Mouse (Mus musculus) neural tube, embryonic 14.5 days (tissue): ENCODE data around the gene Akip1. TPM values are rescaled to one million over a fixed set of nuclear protein-coding genes. Genes with fewer than 3 reads are reported as not detected.

Experiments
- ATAC-seq: fragments of 200-750 bp; cut with Nextera tagmentation; 2 replicates; pipeline ENCODE4 v1.8.0; 2017; ENCODE audit warnings: low read depth, mild to moderate bottlenecking, moderate TSS enrichment, moderate library complexity
- H3K27ac ChIP-seq: fragments of 300-500 bp; sonication (generic); 2 replicates; pipeline ENCODE4 v1.5.1; 2014; ENCODE audit warnings: low read depth, mild to moderate bottlenecking, control low read depth, low read length, moderate library complexity, mixed read lengths
- H3K27me3 ChIP-seq: fragments of 300-500 bp; sonication (generic); 2 replicates; pipeline ENCODE4 v1.6.1; 2014; ENCODE audit warnings: low read length; ENCODE audit not compliant: control insufficient read depth, insufficient read depth
- H3K36me3 ChIP-seq: fragments of 300-500 bp; sonication (generic); 2 replicates; pipeline ENCODE4 v1.6.1; 2014; ENCODE audit warnings: low read length, mixed read lengths; ENCODE audit not compliant: control insufficient read depth, insufficient read depth
- H3K4me1 ChIP-seq: fragments of 300-500 bp; sonication (generic); 2 replicates; pipeline ENCODE4 v1.6.1; 2014; ENCODE audit warnings: low read length; ENCODE audit not compliant: control insufficient read depth, insufficient read depth
- H3K4me2 ChIP-seq: fragments of 300-500 bp; sonication (generic); 2 replicates; pipeline ENCODE4 v1.6.1; 2014; ENCODE audit warnings: mild to moderate bottlenecking, low read depth, low read length, control low read depth
- H3K4me3 ChIP-seq: fragments of 300-500 bp; sonication (generic); 2 replicates; pipeline ENCODE4 v1.5.1; 2014; ENCODE audit warnings: low read depth, low read length, control low read depth, mixed read lengths
- H3K9ac ChIP-seq: fragments of 300-500 bp; sonication (generic); replicated peaks from 2 replicates; pipeline ENCODE4 v1.6.1; 2014; ENCODE audit warnings: low read depth, mild to moderate bottlenecking, control low read depth, low read length, mixed read lengths
- H3K9me3 ChIP-seq: fragments of 300-500 bp; sonication (generic); 2 replicates; pipeline ENCODE4 v1.6.1; 2016; ENCODE audit warnings: low read length; ENCODE audit not compliant: control insufficient read depth
- WGBS: fragments of 180-500 bp; shearing (Covaris S2); extraction: QIAGEN DNeasy Blood & Tissue Kit; methylation state at CpG from one replicate; pipeline ENCODE4 v1.1.7; 2014; 5-methylcytosine and 5-hydroxymethylcytosine counted together
- polyA plus RNA-seq: library from polyadenylated mRNA; unstranded; fragments of >200 nt; fragmentation: Nextera tagmentation; extraction: Ambion mirVana; gene quantifications from 2 replicates; pipeline ENCODE4 v1.2.1, GENCODE M21; 2014

Akip1 gene
- polyA plus RNA-seq: 12.4 and 12.9 TPM in 2 replicates

- Histone ChIP-seq H3K4me2 (peak within 1 kb of the TSS; percentile 62), H3K36me3 (no peaks in the 10 kb centered on the region)
- peak; percentile 98 for ATAC-seq
Observed at GRCm38 (mm10) chr7:109703190-109704015, at the start of gene Akip1, which contains the start of gene St5. TSS of gene Akip1 (plus strand) at chr7:109703690. TSS of gene St5 (minus strand) at chr7:109703605.

GRCm38 (mm10) chr7:109654871-109655270 lies 48.6 kb upstream of the Akip1 start:
- 83% methylated on average over 5 of the region's 5 CpGs for WGBS
- no peak for ATAC-seq
- H3K36me3 ChIP-seq: no peaks in the 10 kb centered on the region
- no peak overlapping the region for H3K9ac ChIP-seq
- no peak overlapping the region for H3K4me3 ChIP-seq
- no peak overlapping the region for H3K4me2 ChIP-seq
- H3K4me1 ChIP-seq: no peaks in the 10 kb centered on the region
- H3K27ac ChIP-seq: no peak overlapping the region
- no peaks in the 10 kb centered on the region for H3K27me3 ChIP-seq
- no peaks in the 10 kb centered on the region for H3K9me3 ChIP-seq

More at GRCm38 (mm10) chr7:109703190-109704015, at the start of gene Akip1, which contains the start of gene St5:
- no peaks in the 10 kb centered on the region for H3K27me3 ChIP-seq
- H3K4me3 ChIP-seq: peak within 1 kb of the TSS; percentile 67
- H3K4me1 ChIP-seq: no peaks in the 10 kb centered on the region
- H3K9ac ChIP-seq: peak within 1 kb of the TSS; percentile 35
- no peak within 1 kb of the TSS for H3K27ac ChIP-seq
- under 1% methylated on average over 60 of the region's 61 CpGs for WGBS
- H3K9me3 ChIP-seq: no peaks in the 10 kb centered on the region

GRCm38 (mm10) chr7:109657884-109658283 lies 45.6 kb upstream of the Akip1 start:
- H3K4me1 ChIP-seq: no peaks in the 10 kb centered on the region
- no peak overlapping the region for H3K9ac ChIP-seq
- no peak for ATAC-seq
- H3K36me3 ChIP-seq: no peaks in the 10 kb centered on the region
- H3K4me3 ChIP-seq: no peak overlapping the region
- no peak overlapping the region for H3K4me2 ChIP-seq
- 55% methylated on average over 6 of the region's 6 CpGs for WGBS
- H3K9me3 ChIP-seq: no peaks in the 10 kb centered on the region
- H3K27me3 ChIP-seq: no peaks in the 10 kb centered on the region
- H3K27ac ChIP-seq: no peak overlapping the region

- WGBS: 97% methylated on average over 2 of the region's 2 CpGs
- Histone ChIP-seq H3K9me3 (no peaks in the 10 kb centered on the region), H3K4me3 (no peak overlapping the region), H3K27me3 (no peaks in the 10 kb centered on the region), H3K27ac (no peak overlapping the region), H3K9ac (no peak overlapping the region), H3K36me3 (no peaks in the 10 kb centered on the region), H3K4me1 (no peaks in the 10 kb centered on the region), H3K4me2 (no peak overlapping the region)
- ATAC-seq: no peak
Observed at GRCm38 (mm10) chr7:109659278-109659677, 44.2 kb upstream of the Akip1 start.

GRCm38 (mm10) chr7:109662626-109663025 lies 40.9 kb upstream of the Akip1 start:
- no peaks in the 10 kb centered on the region for H3K27me3 ChIP-seq
- H3K36me3 ChIP-seq: no peaks in the 10 kb centered on the region
- ATAC-seq: no peak
- H3K9me3 ChIP-seq: no peaks in the 10 kb centered on the region
- H3K9ac ChIP-seq: no peak overlapping the region
- H3K27ac ChIP-seq: no peak overlapping the region
- no peak overlapping the region for H3K4me2 ChIP-seq
- no peaks in the 10 kb centered on the region for H3K4me1 ChIP-seq
- WGBS: 86% methylated on average over 4 of the region's 4 CpGs
- no peak overlapping the region for H3K4me3 ChIP-seq

- Histone ChIP-seq H3K4me1 (no peaks in the 10 kb centered on the region), H3K4me3 (no peak overlapping the region), H3K9me3 (no peaks in the 10 kb centered on the region), H3K27me3 (no peaks in the 10 kb centered on the region; the same call in 1 of the 2 replicates), H3K9ac (no peak overlapping the region), H3K36me3 (no peaks in the 10 kb centered on the region), H3K27ac (no peak overlapping the region), H3K4me2 (no peak overlapping the region)
- WGBS: 79% methylated on average over 5 of the region's 5 CpGs
- ATAC-seq: no peak
Observed at GRCm38 (mm10) chr7:109666664-109667063, 36.8 kb upstream of the Akip1 start.

GRCm38 (mm10) chr7:109669426-109670170 lies 33.9 kb upstream of the Akip1 start:
- Histone ChIP-seq H3K36me3 (no peaks in the 10 kb centered on the region), H3K27me3 (no peaks in the 10 kb centered on the region; the same call in 1 of the 2 replicates), H3K4me3 (no peak overlapping the region), H3K27ac (no peak overlapping the region), H3K9ac (no peak overlapping the region), H3K4me2 (peak overlapping the region; percentile 14; the same call in 1 of the 2 replicates), H3K4me1 (no peaks in the 10 kb centered on the region), H3K9me3 (no peaks in the 10 kb centered on the region)
- ATAC-seq: no peak
- WGBS: 87% methylated on average over 5 of the region's 5 CpGs

- ATAC-seq: peak; percentile 96
- H3K27ac ChIP-seq: peak overlapping the region; percentile 80
- no peaks in the 10 kb centered on the region for H3K36me3 ChIP-seq
- H3K4me3 ChIP-seq: peak overlapping the region; percentile 53
- peak overlapping the region; percentile 97 for H3K4me2 ChIP-seq
- H3K27me3 ChIP-seq: no peaks in the 10 kb centered on the region; the same call in 1 of the 2 replicates
- H3K9me3 ChIP-seq: no peaks in the 10 kb centered on the region
- H3K9ac ChIP-seq: peak overlapping the region; percentile 63
- WGBS: under 1% methylated on average over 34 of the region's 44 CpGs
- H3K4me1 ChIP-seq: no peaks in the 10 kb centered on the region
Observed at GRCm38 (mm10) chr7:109671581-109672471, 31.7 kb upstream of the Akip1 start.
